Mouse (Mus musculus) intestine, postnatal 0 days (tissue): ENCODE results near the gene Gm21958. TPM values are rescaled to one million over a fixed set of nuclear protein-coding genes. Genes with fewer than 3 reads are reported as not detected.
A peak's percentile ranks its signal among the peaks of the same experiment; 100 is the strongest.

Source experiments
- ATAC-seq: fragments of 200-750 bp; cut with Nextera tagmentation; 2 replicates; pipeline ENCODE4 v1.8.0; 2017; ENCODE audit warnings: mild to moderate bottlenecking, moderate TSS enrichment, moderate library complexity
- H3K27ac ChIP-seq: fragments of 300-500 bp; sonication (generic); 2 replicates; pipeline ENCODE4 v1.5.1; 2014; ENCODE audit warnings: mild to moderate bottlenecking, low read depth, low read length, moderate library complexity
- H3K27me3 ChIP-seq: fragments of 300-500 bp; sonication (generic); replicated peaks from 2 replicates; pipeline ENCODE4 v1.6.1; 2014; ENCODE audit warnings: low read length, mixed read lengths; ENCODE audit not compliant: control insufficient read depth, insufficient read depth
- H3K36me3 ChIP-seq: fragments of 300-500 bp; sonication (generic); 2 replicates; pipeline ENCODE4 v1.6.1; 2014; ENCODE audit warnings: mild to moderate bottlenecking, moderate library complexity; ENCODE audit not compliant: control insufficient read depth, insufficient read depth
- H3K4me1 ChIP-seq: fragments of 300-500 bp; sonication (generic); replicated peaks from 2 replicates; pipeline ENCODE4 v1.6.1; 2014; ENCODE audit warnings: antibody characterized with exemption, low read length, mixed read lengths; ENCODE audit not compliant: control insufficient read depth, insufficient read depth
- H3K4me2 ChIP-seq: fragments of 300-500 bp; sonication (generic); replicated peaks from 2 replicates; pipeline ENCODE4 v1.6.1; 2014; ENCODE audit warnings: low read depth, mild to moderate bottlenecking, moderate library complexity
- H3K4me3 ChIP-seq: fragments of 300-500 bp; sonication (generic); 2 replicates; pipeline ENCODE4 v1.5.1; 2014; ENCODE audit warnings: low read depth, low read length
- H3K9ac ChIP-seq: fragments of 300-500 bp; sonication (generic); 2 replicates; pipeline ENCODE4 v1.6.1; 2014; ENCODE audit warnings: mild to moderate bottlenecking, low read depth, low read length
- H3K9me3 ChIP-seq: fragments of 300-500 bp; sonication (generic); 2 replicates; pipeline ENCODE4 v1.6.1; 2016; ENCODE audit warnings: mixed run types; ENCODE audit not compliant: control insufficient read depth
- CTCF ChIP-seq: sonication (generic); IDR thresholded peaks from 2 replicates; pipeline ENCODE4 v1.5.1; 2016; ENCODE audit warnings: low read depth, mild to moderate bottlenecking, control low read depth, antibody characterized with exemption, moderate library complexity
- WGBS: fragments of 180-500 bp; shearing (Covaris S2); extraction: QIAGEN DNeasy Blood & Tissue Kit; methylation state at CpG from one replicate; pipeline ENCODE4 v1.1.7; 2014; 5-methylcytosine and 5-hydroxymethylcytosine counted together
- polyA plus RNA-seq: library from polyadenylated mRNA; unstranded; fragments of >200 nt; fragmentation: Nextera tagmentation; extraction: Ambion mirVana; gene quantifications from 2 replicates; pipeline ENCODE4 v1.2.1, GENCODE M21; 2015

Gm21958 gene
- polyA plus RNA-seq, 1 experiment from 2014 or later = not detected

DNA sequence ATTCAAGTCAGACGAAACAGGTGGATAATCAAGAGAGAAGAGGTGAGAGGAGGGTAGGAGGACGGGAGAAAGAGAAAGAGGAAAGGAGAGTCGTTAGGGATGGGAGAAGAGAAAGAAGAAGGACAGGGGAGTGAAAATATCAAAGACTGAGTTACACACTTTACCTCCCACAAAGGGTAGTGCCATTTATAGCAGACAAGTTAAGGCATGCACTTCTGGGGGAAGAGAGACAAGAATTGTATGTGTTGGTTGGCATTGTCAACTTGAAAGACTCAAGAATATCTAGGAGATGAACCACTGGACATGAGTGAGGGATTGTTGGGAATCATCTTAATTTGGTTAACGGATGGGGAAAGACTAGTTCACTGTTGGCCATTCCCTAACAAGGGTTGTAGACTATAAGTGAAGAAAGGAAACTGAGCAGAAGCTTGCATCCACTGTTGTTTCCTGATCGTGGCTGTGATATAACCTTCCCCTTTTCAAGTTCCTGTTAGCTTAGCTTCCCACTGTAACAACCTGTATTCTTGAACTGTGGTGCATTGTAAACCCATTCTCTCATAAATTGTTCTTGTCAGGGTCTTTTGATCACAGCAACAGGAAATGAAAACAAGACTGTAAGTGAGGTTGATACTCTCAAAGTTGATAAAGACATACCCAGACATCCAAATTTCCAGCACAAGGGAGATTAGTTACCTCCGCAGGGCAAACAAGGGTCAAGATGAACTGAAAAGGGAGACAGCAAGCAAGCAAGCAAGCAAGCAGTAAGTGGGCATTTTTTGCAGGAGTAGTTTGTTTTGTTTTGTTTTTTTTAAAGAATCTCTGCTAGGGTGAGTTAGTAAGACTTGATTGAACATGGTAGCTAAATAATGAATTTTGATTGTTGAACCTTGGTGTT, 32.6 kb downstream of the Gm21958 start:
- H3K27me3 ChIP-seq = no peaks in the 10 kb centered on the region
- no peak for TF ChIP-seq CTCF
- no peak overlapping the region for H3K4me3 ChIP-seq
- no peak for ATAC-seq
- 53% methylated on average over 6 of the region's 6 CpGs for WGBS
- H3K9ac ChIP-seq = no peak overlapping the region
- no peak overlapping the region for H3K27ac ChIP-seq
- H3K9me3 ChIP-seq = no peaks in the 10 kb centered on the region
- no peaks in the 10 kb centered on the region for H3K4me1 ChIP-seq
- H3K4me2 ChIP-seq = no peak overlapping the region
- H3K36me3 ChIP-seq = no peaks in the 10 kb centered on the region

DNA sequence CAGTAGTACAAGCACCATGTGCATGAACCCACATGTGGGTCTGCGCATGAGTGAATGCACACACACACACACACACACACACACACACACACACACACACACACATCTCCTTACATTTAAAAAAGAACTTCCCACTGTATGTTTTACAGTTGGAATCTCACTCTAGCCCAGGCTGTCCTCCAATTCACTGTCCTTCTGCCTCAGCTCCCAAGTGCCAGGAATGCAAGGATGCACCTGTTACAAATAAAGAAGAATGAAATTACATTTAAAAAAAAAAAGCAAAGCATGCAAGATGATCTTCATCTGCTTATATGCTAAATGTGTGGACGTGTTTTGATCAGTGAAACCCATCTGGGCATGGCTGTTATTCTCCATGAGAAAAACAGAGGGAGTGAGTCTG, 37.3 kb downstream of the Gm21958 start:
- Histone ChIP-seq H3K36me3 (no peaks in the 10 kb centered on the region), H3K4me3 (no peak overlapping the region), H3K4me1 (0 out of 2 replicates have a peak, but pooled peaks cover 4% of the 10 kb centered on the region), H3K9ac (no peak overlapping the region), H3K4me2 (no peak overlapping the region), H3K27ac (no peak overlapping the region), H3K27me3 (no peaks in the 10 kb centered on the region), H3K9me3 (no peaks in the 10 kb centered on the region)
- ATAC-seq = no peak
- TF ChIP-seq CTCF = no peak
- 80% methylated on average over 2 of the region's 2 CpGs for WGBS

DNA sequence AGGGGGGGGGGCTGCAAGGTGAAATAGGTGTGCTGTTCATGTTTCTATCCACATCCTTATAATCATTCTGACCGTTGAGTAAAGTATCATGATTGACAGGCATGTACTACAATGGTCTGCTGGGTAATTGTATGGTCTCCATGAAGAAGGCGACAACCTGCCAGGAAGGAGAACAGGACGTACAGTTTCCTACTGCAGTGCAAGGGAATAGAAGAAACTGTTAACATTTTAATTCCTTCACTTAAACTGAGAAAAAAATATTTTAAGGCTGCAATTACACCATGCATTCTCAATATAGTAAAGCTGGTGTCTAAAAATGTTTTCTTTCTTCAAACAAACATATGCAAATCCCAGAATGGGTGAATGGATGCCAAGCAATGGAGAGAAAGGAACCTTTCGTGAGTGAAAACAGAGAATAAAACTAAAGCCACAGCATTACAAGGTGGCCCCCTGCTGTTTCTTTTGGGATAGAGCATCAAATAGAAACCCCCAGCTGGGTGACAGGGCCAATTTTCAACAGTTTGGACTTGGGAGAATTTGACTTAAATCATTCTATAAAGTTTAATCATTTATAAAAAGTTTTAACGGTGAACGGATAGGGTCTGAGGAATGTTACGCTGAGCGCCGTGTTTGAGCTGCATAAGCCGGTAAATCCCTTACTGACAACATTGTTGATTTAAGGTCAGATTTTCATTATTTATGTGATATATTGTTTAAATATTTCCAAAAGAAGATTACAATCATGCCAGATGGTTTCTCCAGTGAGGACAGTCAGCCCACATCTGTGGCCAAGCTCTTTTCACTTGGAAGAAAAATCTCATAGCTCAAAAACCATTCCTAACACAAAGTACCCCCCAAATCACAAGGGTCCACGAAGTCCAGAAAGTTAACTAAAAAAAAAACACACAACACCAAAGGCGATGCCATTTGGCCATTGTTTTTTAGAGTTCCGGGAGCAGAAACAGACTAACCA, 41.3 kb downstream of the Gm21958 start:
- peak; percentile 82 for TF ChIP-seq CTCF
- Histone ChIP-seq H3K27ac (no peak overlapping the region), H3K27me3 (no peaks in the 10 kb centered on the region), H3K9ac (no peak overlapping the region), H3K4me1 (0 out of 2 replicates have a peak, but pooled peaks cover 4% of the 10 kb centered on the region), H3K4me2 (no peak overlapping the region), H3K9me3 (no peaks in the 10 kb centered on the region), H3K4me3 (no peak overlapping the region), H3K36me3 (no peaks in the 10 kb centered on the region)
- ATAC-seq = no peak
- WGBS = 30% methylated on average over 13 of the region's 13 CpGs

DNA sequence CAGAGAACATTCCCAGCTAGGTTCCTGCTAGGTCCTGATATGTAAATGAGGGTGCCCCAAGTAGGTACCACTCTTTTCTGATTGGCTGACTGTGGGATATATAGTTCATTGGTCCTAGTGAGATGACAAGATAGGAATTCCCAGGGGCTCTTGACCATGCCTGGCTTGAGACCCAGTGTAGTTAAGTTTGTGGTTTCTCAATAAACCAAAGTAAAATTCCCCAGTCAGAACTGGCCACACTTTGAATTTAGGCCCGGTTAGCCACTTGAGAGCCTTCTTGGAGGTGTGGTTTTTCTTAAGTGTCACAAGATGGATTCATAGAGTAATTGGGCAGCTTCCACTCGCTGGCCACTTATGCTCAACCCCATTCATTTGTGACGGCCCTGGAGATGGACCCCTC, 42.0 kb downstream of the Gm21958 start:
- Histone ChIP-seq H3K9ac (no peak overlapping the region), H3K27me3 (no peaks in the 10 kb centered on the region), H3K9me3 (no peaks in the 10 kb centered on the region), H3K36me3 (no peaks in the 10 kb centered on the region), H3K27ac (no peak overlapping the region), H3K4me2 (no peak overlapping the region), H3K4me3 (no peak overlapping the region), H3K4me1 (0 out of 2 replicates have a peak, but pooled peaks cover 4% of the 10 kb centered on the region)
- no peak for ATAC-seq
- no peak for TF ChIP-seq CTCF
- WGBS = 61% methylated on average over 3 of the region's 3 CpGs

DNA sequence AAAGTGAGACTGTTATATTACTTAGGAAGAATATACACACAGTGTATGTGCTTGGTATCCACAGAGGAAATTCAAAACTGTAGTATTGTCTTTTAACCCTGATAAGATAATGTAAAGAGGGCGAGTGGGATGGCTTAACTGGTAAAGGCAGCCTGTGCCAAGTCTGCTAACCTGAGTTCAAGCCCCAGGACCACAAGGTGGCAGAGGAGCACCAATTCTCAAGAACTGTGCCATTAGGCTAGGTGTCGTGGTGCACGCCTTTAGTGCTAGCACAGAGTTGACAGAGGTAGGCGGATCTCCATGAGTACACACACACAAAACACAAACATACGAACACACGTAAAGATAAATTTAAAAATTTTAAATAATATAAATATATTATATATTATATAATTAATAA, 44.6 kb downstream of the Gm21958 start:
- Histone ChIP-seq H3K9me3 (no peaks in the 10 kb centered on the region), H3K27ac (no peak overlapping the region), H3K27me3 (no peaks in the 10 kb centered on the region), H3K4me2 (no peak overlapping the region), H3K9ac (no peak overlapping the region), H3K4me3 (no peak overlapping the region), H3K36me3 (no peaks in the 10 kb centered on the region), H3K4me1 (0 out of 2 replicates have a peak, but pooled peaks cover 4% of the 10 kb centered on the region)
- peak; percentile 37 for TF ChIP-seq CTCF
- WGBS = 85% methylated on average over 6 of the region's 6 CpGs
- no peak for ATAC-seq

DNA sequence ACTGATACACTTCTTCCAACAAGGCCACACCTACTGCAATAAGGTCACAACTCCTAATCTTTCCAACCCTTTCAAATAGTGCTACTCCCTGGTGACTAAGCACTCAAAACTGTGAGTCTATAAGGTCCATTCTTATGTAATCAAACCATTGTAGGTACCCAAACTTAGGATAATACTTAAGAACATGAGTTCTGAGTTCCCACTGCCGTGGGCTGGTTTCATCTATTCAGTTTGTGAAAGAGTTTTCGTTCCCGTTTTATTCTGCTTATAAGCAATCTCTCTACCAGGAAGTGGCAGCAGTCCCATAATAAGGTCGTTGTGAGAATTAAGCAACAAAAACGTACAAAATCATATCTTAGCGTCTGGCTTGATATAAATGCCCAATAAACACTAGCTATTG, 45.4 kb downstream of the Gm21958 start:
- WGBS = 59% methylated on average over 6 of the region's 6 CpGs
- no peak for TF ChIP-seq CTCF
- H3K4me1 ChIP-seq = 0 out of 2 replicates have a peak, but pooled peaks cover 4% of the 10 kb centered on the region

More for the DNA sequence above, 45.4 kb downstream of the Gm21958 start:
- no peak for ATAC-seq
- no peak overlapping the region for H3K9ac ChIP-seq
- H3K27ac ChIP-seq = no peak overlapping the region
- H3K27me3 ChIP-seq = no peaks in the 10 kb centered on the region
- H3K9me3 ChIP-seq = no peaks in the 10 kb centered on the region
- H3K4me3 ChIP-seq = no peak overlapping the region
- H3K36me3 ChIP-seq = no peaks in the 10 kb centered on the region
- H3K4me2 ChIP-seq = no peak overlapping the region
